Mouse (Mus musculus) myocyte (in vitro differentiated cells): Measurements from ENCODE around the gene Trim50. TPM values are rescaled to one million over a fixed set of nuclear protein-coding genes. Genes with fewer than 3 reads are reported as not detected.

Source experiments
- H3K27me3 ChIP-seq: one replicate; pipeline ENCODE4 v1.6.1; 2011; ENCODE audit not compliant: control insufficient read depth, insufficient read depth, insufficient read length
- H3K36me3 ChIP-seq: one replicate; pipeline ENCODE4 v1.6.1; 2011; ENCODE audit not compliant: control insufficient read depth, insufficient read depth
- H3K4me2 ChIP-seq: one replicate; pipeline ENCODE4 v1.6.1; 2011; ENCODE audit warnings: low read depth, control low read depth
- H3K4me3 ChIP-seq: one replicate; pipeline ENCODE4 v1.5.1; 2011; ENCODE audit warnings: mild to moderate bottlenecking, control low read depth, moderate library complexity
- H3K79me2 ChIP-seq: one replicate; pipeline ENCODE4 v1.6.1; 2011; ENCODE audit not compliant: control insufficient read depth, insufficient read depth
- H3ac ChIP-seq: one replicate; pipeline ENCODE4 v1.6.1; 2011; ENCODE audit not compliant: control insufficient read depth, insufficient read length
- CEBPB ChIP-seq: IDR thresholded peaks from 2 replicates; pipeline ENCODE4 v1.6.1; 2011; ENCODE audit warnings: mild to moderate bottlenecking, moderate library complexity; ENCODE audit not compliant: poor library complexity, insufficient read depth, severe bottlenecking
- E2F4 ChIP-seq: IDR thresholded peaks from one replicate; pipeline ENCODE4 v1.6.1; 2011; ENCODE audit warnings: mild to moderate bottlenecking, control low read depth, moderate library complexity; ENCODE audit not compliant: insufficient read depth
- MAX ChIP-seq: IDR thresholded peaks from one replicate; pipeline ENCODE4 v1.6.1; 2011; ENCODE audit warnings: low read depth, mild to moderate bottlenecking, control low read depth
- MYOD1 ChIP-seq, 3 experiments: IDR thresholded peaks; one replicate each; pipeline ENCODE4 v1.6.1; 2011; ENCODE audit warnings: control low read depth in 2 of 3, low read depth in 2 of 3, mild to moderate bottlenecking in 2 of 3, moderate library complexity in 1 of 3; ENCODE audit not compliant: insufficient read length in 2 of 3, control insufficient read depth in 1 of 3
- MYOG ChIP-seq, 3 experiments: IDR thresholded peaks; one replicate each; pipeline ENCODE4 v1.6.1; 2011; ENCODE audit warnings: control low read depth in 2 of 3, low read depth in 2 of 3, mild to moderate bottlenecking in 2 of 3; ENCODE audit not compliant: insufficient read length in 2 of 3, control insufficient read depth in 1 of 3, insufficient read depth in 1 of 3
- POLR2A ChIP-seq: IDR thresholded peaks from one replicate; pipeline ENCODE4 v1.6.1; 2011; ENCODE audit warnings: low read depth, mild to moderate bottlenecking, control low read depth, moderate library complexity; ENCODE audit not compliant: insufficient read length
- POLR2AphosphoS2 ChIP-seq: IDR thresholded peaks from one replicate; pipeline ENCODE4 v1.6.1; 2011; ENCODE audit warnings: low read depth, control low read depth; ENCODE audit not compliant: insufficient read length
- REST ChIP-seq: IDR thresholded peaks from one replicate; pipeline ENCODE4 v1.6.1; 2011; ENCODE audit warnings: mild to moderate bottlenecking, control low read depth, moderate library complexity; ENCODE audit not compliant: insufficient read depth, insufficient read length
- SRF ChIP-seq: IDR thresholded peaks from one replicate; pipeline ENCODE4 v1.6.1; 2011; ENCODE audit warnings: low read depth; ENCODE audit not compliant: control insufficient read depth, insufficient read length
- TCF12 ChIP-seq: IDR thresholded peaks from one replicate; pipeline ENCODE4 v1.6.1; 2011; ENCODE audit warnings: mild to moderate bottlenecking, control low read depth; ENCODE audit not compliant: poor library complexity, insufficient read depth, severe bottlenecking
- TCF3 ChIP-seq: IDR thresholded peaks from one replicate; pipeline ENCODE4 v1.6.1; 2011; ENCODE audit warnings: low read depth, control low read depth; ENCODE audit not compliant: insufficient read length
- USF1 ChIP-seq: IDR thresholded peaks from one replicate; pipeline ENCODE4 v1.6.1; 2011; ENCODE audit warnings: low read depth, mild to moderate bottlenecking, control low read depth, moderate library complexity
- polyA plus RNA-seq: library from polyadenylated mRNA; unstranded; fragments of >200 nt; fragmentation: generic; extraction: Trizol; gene quantifications from one replicate; pipeline ENCODE4 v1.2.1, GENCODE M21; 2012; ENCODE audit warnings: missing spikeins

The Trim50 gene
- polyA plus RNA-seq, 1 experiment: not detected

DNA sequence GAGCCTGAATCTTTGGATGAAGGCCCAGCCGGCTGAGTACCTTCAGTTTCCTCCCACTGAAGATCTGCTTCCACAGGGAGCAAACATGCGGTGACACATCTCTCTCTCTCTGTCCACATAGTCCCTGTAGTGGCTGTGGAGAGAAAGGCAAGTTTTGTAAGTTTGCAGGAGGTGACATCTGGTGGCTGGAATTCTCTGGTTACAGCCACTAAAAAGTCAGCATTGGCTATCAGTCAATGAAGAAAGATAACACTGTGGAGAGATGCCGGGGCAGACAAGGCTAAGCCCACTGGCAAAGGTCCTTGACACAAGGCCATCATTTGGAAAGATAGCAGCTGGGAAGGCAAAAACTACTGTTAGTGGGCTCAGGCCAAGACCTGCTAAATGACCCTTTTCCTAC lies 15.5 kb upstream of the Trim50 start:
- no peak for TF ChIP-seq REST
- no peak for TF ChIP-seq TCF3
- no peak for TF ChIP-seq E2F4
- TF ChIP-seq TCF12: no peak
- no peak for TF ChIP-seq POLR2AphosphoS2
- TF ChIP-seq POLR2A: no peak
- TF ChIP-seq MYOG (IDR thresholded peaks at IDR 0.05; ENCODE audit: control insufficient read depth in 1 of 3, insufficient read depth in 1 of 3, insufficient read length in 2 of 3, low read depth in 2 of 3): no peak
- no peak for TF ChIP-seq SRF
- TF ChIP-seq USF1: no peak
- TF ChIP-seq MAX: no peak
- TF ChIP-seq CEBPB: no peak
- TF ChIP-seq MYOD1 (IDR thresholded peaks at IDR 0.05; ENCODE audit: control insufficient read depth in 1 of 3, insufficient read length in 2 of 3, low read depth in 2 of 3): no peak
- H3K4me2 ChIP-seq: no peak overlapping the region

GRCm38 (mm10) chr5:135345989-135346388 lies 7.1 kb upstream of the Trim50 start:
- Histone ChIP-seq H3K4me2 (no peak overlapping the region), H3K4me3 (no peak overlapping the region), H3ac (no peak overlapping the region), H3K27me3 (peaks cover 71% of the 10 kb centered on the region), H3K79me2 (no peaks in the 10 kb centered on the region), H3K36me3 (no peaks in the 10 kb centered on the region)
- TF ChIP-seq E2F4 (no peak), SRF (no peak), CEBPB (no peak), MYOD1 (IDR thresholded peaks at IDR 0.05; ENCODE audit: control insufficient read depth in 1 of 3, insufficient read length in 2 of 3, low read depth in 2 of 3) (no peak), MYOG (IDR thresholded peaks at IDR 0.05; ENCODE audit: control insufficient read depth in 1 of 3, insufficient read depth in 1 of 3, insufficient read length in 2 of 3, low read depth in 2 of 3) (no peak), USF1 (no peak), TCF3 (no peak), MAX (no peak), REST (no peak), POLR2A (no peak)

More for the DNA sequence above, 15.5 kb upstream of the Trim50 start:
- H3K79me2 ChIP-seq: no peaks in the 10 kb centered on the region
- no peak overlapping the region for H3K4me3 ChIP-seq
- H3ac ChIP-seq: no peak overlapping the region
- H3K36me3 ChIP-seq: no peaks in the 10 kb centered on the region
- H3K27me3 ChIP-seq: peaks cover 67% of the 10 kb centered on the region

- Histone ChIP-seq H3K4me3 (no peak overlapping the region), H3ac (no peak overlapping the region), H3K27me3 (peaks cover 72% of the 10 kb centered on the region), H3K79me2 (no peaks in the 10 kb centered on the region), H3K4me2 (no peak overlapping the region), H3K36me3 (no peaks in the 10 kb centered on the region)
- TF ChIP-seq TCF3 (no peak), CEBPB (no peak), MAX (no peak), MYOG (IDR thresholded peaks at IDR 0.05; ENCODE audit: control insufficient read depth in 1 of 3, insufficient read depth in 1 of 3, insufficient read length in 2 of 3, low read depth in 2 of 3) (no peak), POLR2A (no peak), REST (no peak), POLR2AphosphoS2 (no peak), E2F4 (no peak), USF1 (no peak), TCF12 (no peak)
Observed at GRCm38 (mm10) chr5:135346430-135346829, 6.7 kb upstream of the Trim50 start.

- H3K36me3 ChIP-seq: no peaks in the 10 kb centered on the region
- no peak overlapping the region for H3K4me2 ChIP-seq
- H3K4me3 ChIP-seq: no peak overlapping the region
- TF ChIP-seq REST (no peak), SRF (no peak), USF1 (no peak)
- H3K27me3 ChIP-seq: peaks cover 72% of the 10 kb centered on the region
- no peak overlapping the region for H3ac ChIP-seq
- H3K79me2 ChIP-seq: no peaks in the 10 kb centered on the region
Observed at GRCm38 (mm10) chr5:135347511-135348011, 5.5 kb upstream of the Trim50 start.

- Histone ChIP-seq H3K4me3 (no peak within 1 kb of the TSS), H3K4me2 (no peak within 1 kb of the TSS), H3K36me3 (no peaks in the 10 kb centered on the region), H3ac (no peak within 1 kb of the TSS), H3K27me3 (peaks cover 65% of the 10 kb centered on the region), H3K79me2 (no peaks in the 10 kb centered on the region)
- TF ChIP-seq MYOG (IDR thresholded peaks at IDR 0.05; ENCODE audit: control insufficient read depth in 1 of 3, insufficient read depth in 1 of 3, insufficient read length in 2 of 3, low read depth in 2 of 3): no peak
- no peak for TF ChIP-seq CEBPB
- no peak for TF ChIP-seq TCF12
- no peak for TF ChIP-seq POLR2AphosphoS2
- TF ChIP-seq REST: no peak
- no peak for TF ChIP-seq POLR2A
- TF ChIP-seq MAX: no peak
- no peak for TF ChIP-seq TCF3
- no peak for TF ChIP-seq USF1
- TF ChIP-seq SRF: no peak
- no peak for TF ChIP-seq MYOD1 (IDR thresholded peaks at IDR 0.05; ENCODE audit: control insufficient read depth in 1 of 3, insufficient read length in 2 of 3, low read depth in 2 of 3)
- no peak for TF ChIP-seq E2F4
Observed at GRCm38 (mm10) chr5:135349862-135350261, 3.2 kb upstream of the Trim50 start, which contains the start of gene Fkbp6. Gene Fkbp6, minus strand, starts transcription at chr5:135350044.
